Mouse (Mus musculus): ENCODE results near the gene Slc16a10.

Slc16a10 gene

GRCm38 (mm10) chr10:40067071-40067470 lies 75.0 kb downstream of the Slc16a10 start:
- Histone ChIP-seq H3K4me3 (replicated peaks; ENCODE audit: low read length) (no peak overlapping the region), H3K9me3 (ENCODE audit: low read length) (no peaks in the 10 kb centered on the region), H3K4me1 (replicated peaks; ENCODE audit: low read depth, low read length) (peaks cover 6% of the 10 kb centered on the region; the same call in 1 of the 2 replicates), H3K27me3 (ENCODE audit: insufficient read depth, low read length) (peaks cover 3% of the 10 kb centered on the region; the same call in 1 of the 2 replicates), H3K36me3 (ENCODE audit: insufficient read depth, low read length) (no peaks in the 10 kb centered on the region)
- TF ChIP-seq CTCF (conservative IDR thresholded peaks at IDR 0.05; ENCODE audit: low read length) (no peak), POU5F1 (IDR thresholded peaks at IDR 0.05; ENCODE audit: borderline replicate concordance, low read length) (no peak), NANOG (IDR thresholded peaks at IDR 0.05; ENCODE audit: borderline replicate concordance, low read length) (no peak)

DNA sequence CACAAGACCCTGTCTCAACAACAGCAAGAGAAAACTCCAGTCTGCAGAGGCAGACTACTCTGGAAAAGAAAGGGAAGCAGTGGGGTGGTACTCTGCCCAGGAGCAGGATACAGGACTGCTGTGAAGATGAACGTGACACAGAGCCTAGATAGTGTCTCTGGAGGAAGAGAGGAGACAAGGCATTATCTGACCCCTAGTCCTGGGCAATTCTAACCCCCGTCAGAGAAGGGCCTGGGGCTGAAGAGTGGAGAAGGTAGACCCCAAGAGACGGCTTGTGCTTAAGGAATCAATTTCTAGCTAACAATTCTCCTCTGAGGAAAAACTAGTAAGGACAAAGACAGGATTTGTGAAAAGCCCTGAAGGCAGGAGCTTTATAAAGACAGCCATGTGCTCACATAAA lies 76.7 kb downstream of the Slc16a10 start:
- TF ChIP-seq CTCF (conservative IDR thresholded peaks at IDR 0.05; ENCODE audit: low read length) (no peak), POU5F1 (IDR thresholded peaks at IDR 0.05; ENCODE audit: borderline replicate concordance, low read length) (no peak), NANOG (IDR thresholded peaks at IDR 0.05; ENCODE audit: borderline replicate concordance, low read length) (no peak)
- Histone ChIP-seq H3K4me3 (replicated peaks; ENCODE audit: low read length) (no peak overlapping the region), H3K36me3 (ENCODE audit: insufficient read depth, low read length) (no peaks in the 10 kb centered on the region), H3K4me1 (replicated peaks; ENCODE audit: low read depth, low read length) (peaks cover 3% of the 10 kb centered on the region; the same call in 1 of the 2 replicates), H3K27me3 (ENCODE audit: insufficient read depth, low read length) (peaks cover 10% of the 10 kb centered on the region), H3K9me3 (ENCODE audit: low read length) (no peaks in the 10 kb centered on the region)

DNA sequence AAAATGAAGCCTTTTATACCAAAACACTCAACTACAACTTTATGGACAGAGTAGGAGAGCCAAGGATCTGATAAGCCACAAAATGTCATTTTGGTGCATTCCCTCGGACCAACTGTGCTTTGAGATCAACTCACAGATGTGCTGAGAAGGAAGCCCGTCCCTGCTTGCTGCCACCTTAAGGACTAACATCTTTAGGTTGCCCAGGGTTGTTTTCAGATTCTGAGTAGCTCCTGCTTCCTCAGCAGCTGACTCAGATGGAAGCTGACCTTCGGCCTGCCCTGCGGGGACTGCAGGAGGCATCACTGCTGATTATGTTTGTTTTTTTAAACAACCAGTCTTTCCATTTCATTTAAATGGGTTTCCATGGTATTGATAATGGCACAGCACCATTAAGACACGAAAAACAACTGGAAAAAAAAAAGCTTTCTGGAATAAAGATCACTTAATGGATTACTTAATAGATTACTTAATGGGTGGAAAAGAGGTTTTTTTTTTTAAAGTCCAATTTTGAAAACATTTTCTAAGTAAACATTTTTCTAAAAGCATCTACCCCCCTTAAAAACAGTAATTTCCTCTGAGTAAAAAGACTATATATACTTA lies 78.7 kb downstream of the Slc16a10 start:
- Histone ChIP-seq H3K9me3 (ENCODE audit: low read length) (no peaks in the 10 kb centered on the region), H3K4me3 (replicated peaks; ENCODE audit: low read length) (no peak overlapping the region), H3K27me3 (ENCODE audit: insufficient read depth, low read length) (peaks cover 12% of the 10 kb centered on the region), H3K36me3 (ENCODE audit: insufficient read depth, low read length) (no peaks in the 10 kb centered on the region), H3K4me1 (replicated peaks; ENCODE audit: low read depth, low read length) (peaks cover 3% of the 10 kb centered on the region; the same call in 1 of the 2 replicates)
- TF ChIP-seq POU5F1 (IDR thresholded peaks at IDR 0.05; ENCODE audit: borderline replicate concordance, low read length) (no peak), CTCF (conservative IDR thresholded peaks at IDR 0.05; ENCODE audit: low read length) (no peak), NANOG (IDR thresholded peaks at IDR 0.05; ENCODE audit: borderline replicate concordance, low read length) (no peak)

- Histone ChIP-seq H3K4me3 (replicated peaks; ENCODE audit: low read length) (no peak overlapping the region), H3K36me3 (ENCODE audit: insufficient read depth, low read length) (no peaks in the 10 kb centered on the region), H3K27me3 (ENCODE audit: insufficient read depth, low read length) (peaks cover 12% of the 10 kb centered on the region), H3K9me3 (ENCODE audit: low read length) (no peaks in the 10 kb centered on the region), H3K4me1 (replicated peaks; ENCODE audit: low read depth, low read length) (peaks cover 3% of the 10 kb centered on the region; the same call in 1 of the 2 replicates)
- TF ChIP-seq POU5F1 (IDR thresholded peaks at IDR 0.05; ENCODE audit: borderline replicate concordance, low read length) (no peak), NANOG (IDR thresholded peaks at IDR 0.05; ENCODE audit: borderline replicate concordance, low read length) (peak; percentile 77; the same call in 1 of the 2 replicates), CTCF (conservative IDR thresholded peaks at IDR 0.05; ENCODE audit: low read length) (no peak)
Observed at GRCm38 (mm10) chr10:40062812-40063211, 79.2 kb downstream of the Slc16a10 start.

GRCm38 (mm10) chr10:40061926-40062325 lies 80.1 kb downstream of the Slc16a10 start:
- Histone ChIP-seq H3K36me3 (ENCODE audit: insufficient read depth, low read length) (no peaks in the 10 kb centered on the region), H3K4me3 (replicated peaks; ENCODE audit: low read length) (no peak overlapping the region), H3K27me3 (ENCODE audit: insufficient read depth, low read length) (peaks cover 12% of the 10 kb centered on the region), H3K9me3 (ENCODE audit: low read length) (no peaks in the 10 kb centered on the region), H3K4me1 (replicated peaks; ENCODE audit: low read depth, low read length) (peaks cover 3% of the 10 kb centered on the region; the same call in 1 of the 2 replicates)
- TF ChIP-seq NANOG (IDR thresholded peaks at IDR 0.05; ENCODE audit: borderline replicate concordance, low read length) = no peak
- no peak for TF ChIP-seq POU5F1 (IDR thresholded peaks at IDR 0.05; ENCODE audit: borderline replicate concordance, low read length)
- no peak for TF ChIP-seq CTCF (conservative IDR thresholded peaks at IDR 0.05; ENCODE audit: low read length)

GRCm38 (mm10) chr10:40058786-40059120 lies 83.3 kb downstream of the Slc16a10 start:
- TF ChIP-seq POU5F1 (IDR thresholded peaks at IDR 0.05; ENCODE audit: borderline replicate concordance, low read length) (no peak), NANOG (IDR thresholded peaks at IDR 0.05; ENCODE audit: borderline replicate concordance, low read length) (no peak), CTCF (conservative IDR thresholded peaks at IDR 0.05; ENCODE audit: low read length) (no peak)
- H3K4me3 ChIP-seq (replicated peaks; ENCODE audit: low read length) = no peak overlapping the region
- peaks cover 9% of the 10 kb centered on the region for H3K27me3 ChIP-seq (ENCODE audit: insufficient read depth, low read length)
- no peaks in the 10 kb centered on the region for H3K36me3 ChIP-seq (ENCODE audit: insufficient read depth, low read length)
- H3K4me1 ChIP-seq (replicated peaks; ENCODE audit: low read depth, low read length) = peaks cover 3% of the 10 kb centered on the region; the same call in 1 of the 2 replicates
- no peaks in the 10 kb centered on the region for H3K9me3 ChIP-seq (ENCODE audit: low read length)

GRCm38 (mm10) chr10:40058062-40058785 lies 83.8 kb downstream of the Slc16a10 start:
- H3K9me3 ChIP-seq (ENCODE audit: low read length) = no peaks in the 10 kb centered on the region
- no peak for TF ChIP-seq NANOG (IDR thresholded peaks at IDR 0.05; ENCODE audit: borderline replicate concordance, low read length)
- TF ChIP-seq CTCF (conservative IDR thresholded peaks at IDR 0.05; ENCODE audit: low read length) = no peak
- no peak for TF ChIP-seq POU5F1 (IDR thresholded peaks at IDR 0.05; ENCODE audit: borderline replicate concordance, low read length)
- peaks cover 9% of the 10 kb centered on the region for H3K27me3 ChIP-seq (ENCODE audit: insufficient read depth, low read length)
- H3K4me1 ChIP-seq (replicated peaks; ENCODE audit: low read depth, low read length) = peaks cover 2% of the 10 kb centered on the region; the same call in 1 of the 2 replicates
- H3K4me3 ChIP-seq (replicated peaks; ENCODE audit: low read length) = no peak overlapping the region
- H3K36me3 ChIP-seq (ENCODE audit: insufficient read depth, low read length) = no peaks in the 10 kb centered on the region

DNA sequence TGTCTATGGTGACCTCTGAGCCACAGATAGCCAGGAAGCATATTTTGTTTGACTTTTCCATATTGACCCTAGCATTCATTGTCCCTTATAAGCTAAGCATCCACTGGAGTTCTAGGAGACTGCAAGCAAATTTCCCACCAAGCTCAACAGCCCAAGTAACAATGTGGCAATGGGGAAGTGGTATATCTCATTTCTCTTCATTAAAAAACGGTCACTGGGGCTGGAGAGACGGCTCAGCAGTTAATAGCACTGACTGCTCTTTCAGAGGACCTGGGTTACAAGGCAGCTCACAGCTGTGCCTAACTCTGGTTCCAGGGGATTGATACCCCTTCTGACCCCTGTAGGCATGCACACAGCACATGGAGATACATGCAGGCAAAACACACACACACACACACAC lies 84.4 kb downstream of the Slc16a10 start:
- no peak for TF ChIP-seq POU5F1 (IDR thresholded peaks at IDR 0.05; ENCODE audit: borderline replicate concordance, low read length)
- TF ChIP-seq CTCF (conservative IDR thresholded peaks at IDR 0.05; ENCODE audit: low read length) = no peak
- TF ChIP-seq NANOG (IDR thresholded peaks at IDR 0.05; ENCODE audit: borderline replicate concordance, low read length) = no peak
- Histone ChIP-seq H3K36me3 (ENCODE audit: insufficient read depth, low read length) (no peaks in the 10 kb centered on the region), H3K4me3 (replicated peaks; ENCODE audit: low read length) (no peak overlapping the region), H3K27me3 (ENCODE audit: insufficient read depth, low read length) (peaks cover 9% of the 10 kb centered on the region), H3K4me1 (replicated peaks; ENCODE audit: low read depth, low read length) (no peaks in the 10 kb centered on the region), H3K9me3 (ENCODE audit: low read length) (no peaks in the 10 kb centered on the region)
